33 mouse cellular contexts compared by ENCODE assay signal in genomic region chr9:51190655-51191054, GRCm38 (mm10). TPM values are rescaled to one million over a fixed set of nuclear protein-coding genes. Genes with fewer than 3 reads are reported as not detected.
"Had no signal": no experiment of that assay in that cellular context is flagged by ENCODE, and none has a peak within 500 bp of the region (broad histone marks: within the 10 kb centered on the region; RNA-seq: fewer than 3 reads in every experiment).

No protein-coding gene starts in this region.

- H3K27ac ChIP-seq: left cerebral cortex, adult 2 months; limb, embryonic 10.5 days; limb, embryonic 12.5 days; limb, embryonic 13.5 days; limb, embryonic 15.5 days; liver, embryonic 12.5 days; liver, embryonic 13.5 days; liver, embryonic 14.5 days; liver, embryonic 15.5 days; macrophage; midbrain, embryonic 10.5 days; midbrain, embryonic 12.5 days; midbrain, embryonic 13.5 days; midbrain, embryonic 15.5 days; neural tube, embryonic 12.5 days; neural tube, embryonic 13.5 days had no signal

- H3K4me1 ChIP-seq: limb, embryonic 10.5 days; limb, embryonic 12.5 days; limb, embryonic 13.5 days; limb, embryonic 15.5 days; liver, embryonic 12.5 days; liver, embryonic 13.5 days; liver, embryonic 15.5 days; megakaryocyte, embryonic 14.5 days; midbrain, embryonic 10.5 days; midbrain, embryonic 12.5 days; midbrain, embryonic 13.5 days; midbrain, embryonic 15.5 days; neural tube, embryonic 12.5 days; neural tube, embryonic 13.5 days had no signal

- DNase-seq: layer of hippocampus, postnatal 36 days; left cerebral cortex, postnatal 4 days; liver; liver, embryonic 13.5 days; liver, postnatal 0 days; lung, adult 2 months; lung, postnatal 36 days; midbrain, embryonic 14.5 days had no signal

- H3K36me3 ChIP-seq: limb, embryonic 10.5 days; limb, embryonic 12.5 days; limb, embryonic 13.5 days; limb, embryonic 15.5 days; liver, embryonic 12.5 days; liver, embryonic 13.5 days; liver, embryonic 15.5 days; midbrain, embryonic 10.5 days; midbrain, embryonic 12.5 days; midbrain, embryonic 13.5 days; midbrain, embryonic 15.5 days; neural tube, embryonic 12.5 days; neural tube, embryonic 13.5 days had no signal

- H3K4me2 ChIP-seq: limb, embryonic 12.5 days; limb, embryonic 13.5 days; limb, embryonic 15.5 days; liver, embryonic 11.5 days; liver, embryonic 12.5 days; liver, embryonic 13.5 days; liver, embryonic 15.5 days; midbrain, embryonic 11.5 days; midbrain, embryonic 12.5 days; midbrain, embryonic 13.5 days; midbrain, embryonic 15.5 days; neural tube, embryonic 12.5 days; neural tube, embryonic 13.5 days had no signal

- ATAC-seq: liver, embryonic 12.5 days; liver, postnatal 0 days; midbrain, embryonic 13.5 days; midbrain, embryonic 15.5 days; midbrain, embryonic 16.5 days had no signal

- H3K9me3 ChIP-seq: limb, embryonic 10.5 days; limb, embryonic 15.5 days; liver, embryonic 12.5 days; liver, embryonic 13.5 days; liver, embryonic 15.5 days; midbrain, embryonic 10.5 days; midbrain, embryonic 12.5 days; midbrain, embryonic 13.5 days; midbrain, embryonic 15.5 days; neural tube, embryonic 12.5 days had no signal

- H3K27me3 ChIP-seq: limb, embryonic 12.5 days; limb, embryonic 13.5 days; limb, embryonic 15.5 days; liver, embryonic 12.5 days; liver, embryonic 13.5 days; liver, embryonic 15.5 days; midbrain, embryonic 12.5 days; midbrain, embryonic 13.5 days; midbrain, embryonic 15.5 days; neural tube, embryonic 12.5 days; neural tube, embryonic 13.5 days had no signal

- H3K4me3 ChIP-seq: left cerebral cortex, adult 2 months; limb, embryonic 10.5 days; limb, embryonic 12.5 days; limb, embryonic 13.5 days; limb, embryonic 15.5 days; liver, embryonic 12.5 days; liver, embryonic 13.5 days; liver, embryonic 15.5 days; megakaryocyte, embryonic 14.5 days; midbrain, embryonic 10.5 days; midbrain, embryonic 12.5 days; midbrain, embryonic 13.5 days; midbrain, embryonic 15.5 days; myocyte; neural tube, embryonic 12.5 days; neural tube, embryonic 13.5 days had no signal

- H3K9ac ChIP-seq: limb, embryonic 12.5 days; limb, embryonic 13.5 days; limb, embryonic 15.5 days; liver, embryonic 12.5 days; liver, embryonic 13.5 days; liver, embryonic 14.5 days; liver, embryonic 15.5 days; liver, postnatal 0 days; midbrain, embryonic 12.5 days; midbrain, embryonic 13.5 days; midbrain, embryonic 15.5 days; neural tube, embryonic 12.5 days; neural tube, embryonic 13.5 days had no signal

RNA-seq across cellular contexts. Expression of gene Pou2af1, which starts 22.9 kb away (rescaled TPM):
- polyA plus RNA-seq: limb, embryonic 10.5 days; limb, embryonic 11.5 days; limb, embryonic 12.5 days; limb, embryonic 13.5 days; midbrain, embryonic 10.5 days; midbrain, embryonic 12.5 days; midbrain, embryonic 13.5 days; midbrain, postnatal 0 days; neural tube, embryonic 11.5 days; neural tube, embryonic 12.5 days; neural tube, embryonic 13.5 days had no signal

RNA-seq across cellular contexts. Expression of gene Gm32742, which starts 25.3 kb away (rescaled TPM):
- polyA plus RNA-seq: limb, embryonic 10.5 days; limb, embryonic 13.5 days; limb, embryonic 15.5 days; liver, adult 2 months; liver, embryonic 13.5 days; liver, embryonic 15.5 days; liver, embryonic 16.5 days; liver, postnatal 0 days; macrophage; midbrain, embryonic 10.5 days; midbrain, embryonic 11.5 days; midbrain, embryonic 12.5 days; midbrain, embryonic 13.5 days; midbrain, embryonic 15.5 days; midbrain, postnatal 0 days; neural tube, embryonic 11.5 days had no signal
